Mouse (Mus musculus) lung, embryonic 14.5 days (tissue): ENCODE measurements around the gene Tgif2. TPM values are rescaled to one million over a fixed set of nuclear protein-coding genes. Genes with fewer than 3 reads are reported as not detected.

Source experiments
- ATAC-seq: fragments of 200-750 bp; cut with Nextera tagmentation; 2 replicates; pipeline ENCODE4 v1.8.0; 2017; ENCODE audit warnings: mild to moderate bottlenecking, moderate TSS enrichment, moderate library complexity; ENCODE audit not compliant: insufficient read depth
- DNase-seq: peaks from one replicate; pipeline ENCODE4 v3.0.0-alpha.2; 2015
- H3K27ac ChIP-seq: fragments of 300-500 bp; sonication (generic); 2 replicates; pipeline ENCODE4 v1.5.1; 2014; ENCODE audit warnings: low read depth, mild to moderate bottlenecking, moderate library complexity
- H3K27me3 ChIP-seq: fragments of 300-500 bp; sonication (generic); 2 replicates; pipeline ENCODE4 v1.6.1; 2014; ENCODE audit warnings: low read length, control low read depth; ENCODE audit not compliant: insufficient read depth
- H3K36me3 ChIP-seq: fragments of 300-500 bp; sonication (generic); 2 replicates; pipeline ENCODE4 v1.6.1; 2014; ENCODE audit warnings: control low read depth; ENCODE audit not compliant: insufficient read depth
- H3K4me1 ChIP-seq: fragments of 300-500 bp; sonication (generic); 2 replicates; pipeline ENCODE4 v1.6.1; 2014; ENCODE audit warnings: antibody characterized with exemption, control low read depth; ENCODE audit not compliant: insufficient read depth
- H3K4me2 ChIP-seq: fragments of 300-500 bp; sonication (generic); 2 replicates; pipeline ENCODE4 v1.6.1; 2014; ENCODE audit warnings: mild to moderate bottlenecking
- H3K4me3 ChIP-seq: fragments of 300-500 bp; sonication (generic); 2 replicates; pipeline ENCODE4 v1.5.1; 2014; ENCODE audit warnings: low read depth, low read length
- H3K9ac ChIP-seq: fragments of 300-500 bp; sonication (generic); 2 replicates; pipeline ENCODE4 v1.6.1; 2014
- H3K9me3 ChIP-seq: fragments of 300-500 bp; sonication (generic); 2 replicates; pipeline ENCODE4 v1.6.1; 2016; ENCODE audit warnings: low read depth, low read length, control low read depth
- CTCF ChIP-seq: IDR thresholded peaks from 2 replicates; pipeline ENCODE4 v1.5.1; 2016; ENCODE audit warnings: antibody characterized with exemption, low read depth
- WGBS: fragments of 180-500 bp; shearing (Covaris S2); extraction: QIAGEN DNeasy Blood & Tissue Kit; methylation state at CpG from one replicate; pipeline ENCODE4 v1.1.7; 2014; 5-methylcytosine and 5-hydroxymethylcytosine counted together
- polyA plus RNA-seq: library from polyadenylated mRNA; unstranded; fragments of >200 nt; fragmentation: Nextera tagmentation; extraction: Ambion mirVana; gene quantifications from 2 replicates; pipeline ENCODE4 v1.2.1, GENCODE M21; 2014

Tgif2 gene
- polyA plus RNA-seq, 1 experiment from 2014 or later: 75.1 TPM

DNA sequence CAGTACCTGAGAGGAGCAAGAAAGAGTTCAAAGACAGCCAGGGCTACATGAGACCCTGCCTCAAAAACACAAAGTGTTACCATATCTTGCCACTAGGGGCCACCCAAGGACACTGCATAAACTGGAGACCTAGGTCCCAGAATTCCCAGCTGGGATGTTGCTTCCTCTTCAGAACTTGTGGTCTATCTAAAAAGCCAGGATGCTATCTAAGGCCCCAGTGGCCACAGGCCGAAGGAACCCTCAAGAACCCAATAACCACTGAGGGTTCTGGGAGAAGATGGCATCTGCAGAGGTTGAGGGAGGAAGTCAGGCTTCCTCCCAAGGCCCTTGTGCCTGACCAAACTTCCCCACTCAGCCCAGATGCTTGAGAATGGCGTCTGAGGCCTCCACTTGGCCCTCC, 30.2 kb upstream of the Tgif2 start:
- Histone ChIP-seq H3K27ac (no peak overlapping the region), H3K27me3 (no peaks in the 10 kb centered on the region), H3K4me1 (peaks cover under 1% of the 10 kb centered on the region; the same call in 1 of the 2 replicates), H3K4me2 (no peak overlapping the region), H3K4me3 (no peak overlapping the region), H3K36me3 (no peaks in the 10 kb centered on the region), H3K9ac (no peak overlapping the region), H3K9me3 (no peaks in the 10 kb centered on the region)
- ATAC-seq (peak; percentile 48; the same call in 1 of the 2 replicates), DNase-seq (peak; percentile 93)
- TF ChIP-seq CTCF: peak; percentile 96
- 30% methylated on average over 2 of the region's 2 CpGs for WGBS

DNA sequence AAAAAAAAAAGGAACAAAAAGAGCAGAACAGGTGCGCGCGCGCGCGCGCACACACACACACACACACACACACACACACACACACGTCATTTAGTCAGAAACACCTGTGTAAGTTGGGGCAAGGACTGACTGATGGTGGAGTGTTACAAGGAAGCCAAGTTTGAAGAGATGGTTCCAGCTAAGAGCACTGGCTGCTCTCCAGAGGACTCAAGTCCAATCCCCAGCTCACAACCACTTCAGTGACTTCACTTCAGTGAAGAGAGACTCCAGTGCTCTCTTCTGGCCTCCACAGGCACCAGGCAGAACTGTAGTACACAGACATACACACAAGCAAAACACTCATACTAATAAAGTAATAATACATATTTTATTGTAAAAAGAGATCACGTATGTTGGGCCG, 29.1 kb upstream of the Tgif2 start:
- WGBS: 95% methylated on average over 10 of the region's 10 CpGs
- DNase-seq (peak; percentile 18), ATAC-seq (no peak)
- Histone ChIP-seq H3K27me3 (no peaks in the 10 kb centered on the region), H3K36me3 (no peaks in the 10 kb centered on the region), H3K4me3 (no peak overlapping the region), H3K4me2 (no peak overlapping the region), H3K27ac (no peak overlapping the region), H3K4me1 (peaks cover 7% of the 10 kb centered on the region), H3K9ac (no peak overlapping the region), H3K9me3 (no peaks in the 10 kb centered on the region)
- TF ChIP-seq CTCF: no peak

DNA sequence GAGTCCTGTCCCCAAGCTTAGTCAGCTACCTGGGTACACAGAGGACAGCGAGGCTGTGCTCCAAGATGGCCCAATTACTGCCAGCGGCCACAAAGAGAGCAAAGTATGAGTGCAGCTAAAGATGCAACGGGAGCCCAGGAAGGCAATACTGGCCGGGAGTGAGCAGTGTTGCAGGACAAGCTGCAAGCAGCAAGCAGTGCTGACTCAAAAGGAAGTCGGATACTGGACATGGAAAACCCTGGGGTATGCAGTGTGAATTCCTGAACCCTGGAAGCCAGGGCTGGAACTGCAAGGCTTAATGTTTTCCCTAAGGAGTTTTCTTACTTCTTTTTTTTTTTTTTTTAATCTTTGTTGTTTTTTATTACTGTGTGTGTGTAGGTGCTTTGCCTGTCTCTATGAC, 28.3 kb upstream of the Tgif2 start:
- no peak for ATAC-seq
- no peaks in the 10 kb centered on the region for H3K9me3 ChIP-seq
- peaks cover 9% of the 10 kb centered on the region for H3K4me1 ChIP-seq
- 67% methylated on average over 5 of the region's 5 CpGs for whole genome bisulfite sequencing
- H3K9ac ChIP-seq: no peak overlapping the region
- no peak overlapping the region for H3K4me3 ChIP-seq
- peak; percentile 6 for DNase-seq
- TF ChIP-seq CTCF: no peak
- no peak overlapping the region for H3K4me2 ChIP-seq
- H3K27me3 ChIP-seq: no peaks in the 10 kb centered on the region
- no peaks in the 10 kb centered on the region for H3K36me3 ChIP-seq
- no peak overlapping the region for H3K27ac ChIP-seq

DNA sequence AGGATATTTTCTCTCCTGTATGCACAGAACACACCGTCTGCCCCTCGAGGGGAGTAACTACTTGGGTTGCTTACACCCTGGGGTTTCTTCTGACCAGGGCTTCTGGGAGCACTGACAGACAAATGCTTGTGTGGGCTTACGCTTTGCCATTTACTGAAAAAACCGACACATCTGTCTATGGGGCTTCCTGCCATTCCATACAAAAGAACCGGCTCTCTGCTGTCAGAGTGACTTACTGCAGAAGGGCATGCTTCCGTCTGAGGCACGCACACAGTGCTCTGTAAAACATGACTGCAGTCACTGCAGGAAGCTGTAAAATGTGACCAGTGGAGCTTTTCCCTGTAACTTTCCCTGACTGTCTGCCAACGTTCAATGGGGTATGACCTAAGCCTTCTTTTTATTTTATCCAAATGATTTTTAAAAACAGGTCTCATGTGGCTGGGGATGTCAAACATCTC, 25.4 kb upstream of the Tgif2 start:
- Histone ChIP-seq H3K4me1 (peaks cover 11% of the 10 kb centered on the region), H3K36me3 (no peaks in the 10 kb centered on the region), H3K27me3 (no peaks in the 10 kb centered on the region), H3K27ac (peak overlapping the region; percentile 89), H3K9me3 (no peaks in the 10 kb centered on the region), H3K4me2 (peak overlapping the region; percentile 7; the same call in 1 of the 2 replicates), H3K9ac (no peak overlapping the region), H3K4me3 (no peak overlapping the region)
- WGBS: 7% methylated on average over 8 of the region's 8 CpGs
- no peak for TF ChIP-seq CTCF
- peak; percentile 69 for DNase-seq
- no peak for ATAC-seq

DNA sequence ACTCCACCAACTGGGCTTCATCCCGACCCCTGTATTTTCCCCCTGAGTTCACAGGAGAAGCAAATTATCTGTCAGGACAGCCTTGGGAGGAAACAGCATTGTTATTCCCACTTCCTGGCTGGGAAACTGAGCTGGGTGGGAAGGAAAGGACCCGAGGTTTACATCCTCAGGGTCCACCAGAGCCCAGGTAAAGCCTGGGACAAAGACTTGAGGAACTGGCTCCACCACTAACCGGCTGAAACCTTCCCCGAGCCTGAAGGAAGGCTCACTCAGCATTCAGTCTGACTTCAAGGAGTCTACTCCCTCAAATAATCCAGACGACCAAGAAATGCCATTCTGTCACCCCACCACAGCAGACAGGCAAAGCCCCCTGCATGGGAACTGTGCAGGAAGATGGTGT, 24.9 kb upstream of the Tgif2 start:
- ATAC-seq: no peak
- Histone ChIP-seq H3K36me3 (no peaks in the 10 kb centered on the region), H3K9ac (no peak overlapping the region), H3K4me1 (peaks cover 11% of the 10 kb centered on the region), H3K4me3 (no peak overlapping the region), H3K27me3 (no peaks in the 10 kb centered on the region), H3K27ac (peak overlapping the region; percentile 89), H3K9me3 (no peaks in the 10 kb centered on the region), H3K4me2 (peak overlapping the region; percentile 7; the same call in 1 of the 2 replicates)
- DNase-seq: peak; percentile 39
- TF ChIP-seq CTCF: no peak
- WGBS: 16% methylated on average over 5 of the region's 5 CpGs

DNA sequence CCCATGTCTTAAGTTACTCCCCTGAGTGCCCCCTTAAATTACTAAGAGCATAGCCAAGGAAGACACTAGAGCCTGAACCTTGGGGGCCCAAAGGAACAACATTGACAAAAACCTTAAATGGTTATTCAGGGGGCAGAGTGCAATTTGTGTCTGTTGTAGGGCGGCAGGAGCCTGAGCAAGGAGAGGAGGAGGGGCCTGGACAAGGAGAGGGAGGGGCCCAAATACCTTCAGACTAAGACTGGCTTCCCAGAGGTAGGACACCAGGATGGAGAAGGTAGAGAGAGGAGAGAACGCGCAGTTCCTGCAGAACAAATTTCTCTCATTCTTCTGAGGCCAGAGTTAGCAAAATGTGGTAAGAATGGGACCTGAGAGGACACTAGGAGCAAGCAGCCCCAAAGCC, 24.4 kb upstream of the Tgif2 start:
- H3K9me3 ChIP-seq: no peaks in the 10 kb centered on the region
- no peaks in the 10 kb centered on the region for H3K27me3 ChIP-seq
- no peaks in the 10 kb centered on the region for H3K36me3 ChIP-seq
- ATAC-seq: 0 out of 2 replicates have a peak, but pooled peaks have one; percentile 53
- WGBS: 47% methylated on average over 3 of the region's 3 CpGs
- H3K4me1 ChIP-seq: peaks cover 11% of the 10 kb centered on the region
- TF ChIP-seq CTCF: no peak
- peak overlapping the region; percentile 32 for H3K4me2 ChIP-seq
- no peak overlapping the region for H3K9ac ChIP-seq
- H3K27ac ChIP-seq: peak overlapping the region; percentile 89
- DNase-seq: peak; percentile 20
- no peak overlapping the region for H3K4me3 ChIP-seq

DNA sequence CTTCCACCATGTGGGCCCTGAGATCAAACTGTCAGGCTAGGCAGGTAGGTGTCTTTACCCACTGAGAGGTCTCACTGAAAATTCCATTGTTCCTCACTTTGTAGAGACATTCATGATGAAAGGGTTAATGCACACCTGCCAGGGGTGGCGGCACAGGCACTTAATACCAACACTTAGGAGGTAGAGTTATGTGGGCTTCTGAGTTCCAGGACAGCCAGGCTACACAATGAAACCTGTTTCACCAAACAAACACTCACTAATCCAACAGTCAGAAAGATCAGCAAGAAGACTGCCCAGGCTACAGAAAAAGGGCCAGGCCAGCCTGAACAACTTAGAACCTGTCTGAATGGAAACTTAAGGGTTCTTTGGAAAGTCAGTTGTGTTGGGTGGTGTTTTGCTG, 23.7 kb upstream of the Tgif2 start:
- Histone ChIP-seq H3K27me3 (no peaks in the 10 kb centered on the region), H3K4me3 (no peak overlapping the region), H3K9me3 (no peaks in the 10 kb centered on the region), H3K4me1 (peaks cover 11% of the 10 kb centered on the region), H3K9ac (no peak overlapping the region; the same call in 1 of the 2 replicates), H3K4me2 (peak overlapping the region; percentile 32; the same call in 1 of the 2 replicates), H3K36me3 (no peaks in the 10 kb centered on the region), H3K27ac (peak overlapping the region; percentile 89)
- 0 out of 2 replicates have a peak, but pooled peaks have one; percentile 53 for ATAC-seq
- peak; percentile 38 for DNase-seq
- 42% methylated on average over 1 of the region's 1 CpGs for WGBS
- no peak for TF ChIP-seq CTCF
